ENCODE assay signal across 14 mouse cellular contexts in genomic region chr5:67424636-67425035, GRCm38 (mm10). TPM values are rescaled to one million over a fixed set of nuclear protein-coding genes. Genes with fewer than 3 reads are reported as not detected.
A peak's percentile ranks its signal among the peaks of the same experiment; 100 is the strongest.
DNase-seq lines count a peak whose midpoint lies in the region; ATAC-seq lines count a peak whose summit lies in the region.
"Had no signal": no experiment of that assay in that cellular context is flagged by ENCODE, and none has a peak within 500 bp of the region (broad histone marks: within the 10 kb centered on the region; RNA-seq: fewer than 3 reads in every experiment).

No protein-coding gene starts in this region.

- no peak for ATAC-seq in hindbrain, embryonic 11.5 days (ENCODE audit: low FRiP score)
- ATAC-seq in forebrain, embryonic 16.5 days: no peak
- no peak for ATAC-seq in neural tube, embryonic 12.5 days (ENCODE audit: low FRiP score, low read depth)

- no peak overlapping the region for H3K4me3 ChIP-seq in hindbrain, embryonic 11.5 days (ENCODE audit: low read depth, low read length)
- H3K4me3 ChIP-seq in hindbrain, embryonic 10.5 days: no peak overlapping the region
- no peak overlapping the region for H3K4me3 ChIP-seq in forebrain, embryonic 16.5 days (replicated peaks; ENCODE audit: low read length)
- no peak overlapping the region for H3K4me3 ChIP-seq in neural tube, embryonic 12.5 days
- H3K4me3 ChIP-seq: megakaryocyte, embryonic 14.5 days had no signal

- H3K27ac ChIP-seq in hindbrain, embryonic 11.5 days (ENCODE audit: low read depth, low read length): no peak overlapping the region
- H3K27ac ChIP-seq in hindbrain, embryonic 10.5 days: no peak overlapping the region
- peak overlapping the region; percentile 33; the same call in 1 of the 2 replicates for H3K27ac ChIP-seq in forebrain, embryonic 16.5 days (ENCODE audit: low read length)
- no peak overlapping the region for H3K27ac ChIP-seq in neural tube, embryonic 12.5 days

- peak; percentile 32 for DNase-seq in hindbrain, embryonic 11.5 days (ENCODE audit: low spot score)
- DNase-seq in hindbrain, embryonic 10.5 days (ENCODE audit: low spot score): no peak
- DNase-seq in R1 (ENCODE audit: low read depth, low spot score): peak; percentile 59
- DNase-seq in spleen, adult 12 weeks (ENCODE audit: low spot score): no peak
- DNase-seq in testis, postnatal 14 days (ENCODE audit: low spot score): no peak
- DNase-seq in c-Kit-positive CD71-positive TER-119-positive erythroid progenitor cells, embryonic 14.5 days (ENCODE audit: low spot score): no peak
- DNase-seq: adrenal gland, postnatal 36 days; kidney, adult 18-20 months; right cerebral cortex, adult 18-20 months had no signal

- WGBS in hindbrain, embryonic 11.5 days: 57% methylated on average over 3 of the region's 3 CpGs
- WGBS in hindbrain, embryonic 10.5 days: 68% methylated on average over 3 of the region's 3 CpGs
- WGBS in forebrain, embryonic 16.5 days: 45% methylated on average over 3 of the region's 3 CpGs
- 29% methylated on average over 3 of the region's 3 CpGs for WGBS in neural tube, embryonic 12.5 days

- no peak overlapping the region for H3K4me2 ChIP-seq in hindbrain, embryonic 11.5 days (replicated peaks; ENCODE audit: low read depth, low read length)
- 0 out of 2 replicates have a peak overlapping the region, but pooled peaks have one; percentile 9 for H3K4me2 ChIP-seq in forebrain, embryonic 16.5 days (ENCODE audit: low read length)
- H3K4me2 ChIP-seq in neural tube, embryonic 12.5 days (replicated peaks): peak overlapping the region; percentile 31; the same call in 1 of the 2 replicates
- H3K4me2 ChIP-seq: liver, embryonic 11.5 days had no signal

- H3K4me1 ChIP-seq in hindbrain, embryonic 11.5 days (replicated peaks; ENCODE audit: control insufficient read depth, insufficient read depth, low read length): peaks cover 4% of the 10 kb centered on the region
- peaks cover 34% of the 10 kb centered on the region for H3K4me1 ChIP-seq in hindbrain, embryonic 10.5 days (replicated peaks)
- peaks cover 20% of the 10 kb centered on the region for H3K4me1 ChIP-seq in forebrain, embryonic 16.5 days (replicated peaks; ENCODE audit: control insufficient read depth, insufficient read depth, low read length)
- H3K4me1 ChIP-seq in neural tube, embryonic 12.5 days: peaks cover 19% of the 10 kb centered on the region

- H3K36me3 ChIP-seq in hindbrain, embryonic 11.5 days (ENCODE audit: control insufficient read depth, insufficient read depth, low read length): no peaks in the 10 kb centered on the region
- no peaks in the 10 kb centered on the region for H3K36me3 ChIP-seq in hindbrain, embryonic 10.5 days
- no peaks in the 10 kb centered on the region for H3K36me3 ChIP-seq in forebrain, embryonic 16.5 days (ENCODE audit: control insufficient read depth, insufficient read depth)
- no peaks in the 10 kb centered on the region for H3K36me3 ChIP-seq in neural tube, embryonic 12.5 days
- H3K36me3 ChIP-seq: G1E had no signal

- peaks cover 6% of the 10 kb centered on the region; the same call in 1 of the 2 replicates for H3K27me3 ChIP-seq in hindbrain, embryonic 11.5 days (ENCODE audit: control insufficient read depth, insufficient read depth, low read length)
- peaks cover 24% of the 10 kb centered on the region for H3K27me3 ChIP-seq in hindbrain, embryonic 10.5 days (ENCODE audit: insufficient read depth, poor library complexity, severe bottlenecking)
- H3K27me3 ChIP-seq in forebrain, embryonic 16.5 days (replicated peaks; ENCODE audit: control insufficient read depth, insufficient read depth, low read length): peaks cover 10% of the 10 kb centered on the region
- H3K27me3 ChIP-seq in neural tube, embryonic 12.5 days (replicated peaks): peaks cover 11% of the 10 kb centered on the region

- H3K9ac ChIP-seq in hindbrain, embryonic 11.5 days (ENCODE audit: low read depth, low read length): no peak overlapping the region
- no peak overlapping the region for H3K9ac ChIP-seq in forebrain, embryonic 16.5 days (replicated peaks; ENCODE audit: low read depth, low read length)
- no peak overlapping the region for H3K9ac ChIP-seq in neural tube, embryonic 12.5 days

- H3K9me3 ChIP-seq in hindbrain, embryonic 11.5 days (ENCODE audit: control insufficient read depth, low read length): no peaks in the 10 kb centered on the region
- no peaks in the 10 kb centered on the region for H3K9me3 ChIP-seq in hindbrain, embryonic 10.5 days
- no peaks in the 10 kb centered on the region for H3K9me3 ChIP-seq in forebrain, embryonic 16.5 days (ENCODE audit: control insufficient read depth, low read length)
- H3K9me3 ChIP-seq in neural tube, embryonic 12.5 days: no peaks in the 10 kb centered on the region
- H3K9me3 ChIP-seq: megakaryocyte, embryonic 14.5 days had no signal

RNA-seq across cellular contexts. Expression of gene Bend4, which starts 3.5 kb away (rescaled TPM):
- 11.0 and 13.5 TPM in 2 replicates for polyA plus RNA-seq in hindbrain, embryonic 11.5 days (2014; fragmentation: Nextera tagmentation; extraction: Ambion mirVana)
- 8.7 and 12.8 TPM in 2 replicates for polyA plus RNA-seq in hindbrain, embryonic 10.5 days (2016; fragmentation: Nextera tagmentation; extraction: Ambion mirVana)
- 7.6 and 8.7 TPM in 2 replicates for polyA plus RNA-seq in forebrain, embryonic 16.5 days (2015; fragmentation: Nextera tagmentation; extraction: Ambion mirVana)
- 10.6 and 10.9 TPM in 2 replicates for polyA plus RNA-seq in neural tube, embryonic 12.5 days (2016; fragmentation: Nextera tagmentation; extraction: Ambion mirVana)

Comparison
In these comparisons a context has a peak if more than half of its experiments do, and no peak if none do; other contexts are left out.
1. DNase-seq: peak in hindbrain, embryonic 11.5 days (single experiment) and R1 (single experiment); none in hindbrain, embryonic 10.5 days (single experiment), spleen, adult 12 weeks (single experiment), testis, postnatal 14 days (single experiment) and c-Kit-positive CD71-positive TER-119-positive erythroid progenitor cells, embryonic 14.5 days (single experiment).